Mouse (Mus musculus) right cerebral cortex, adult 18-20 months (tissue): ENCODE results near the gene Rgs19.
A peak's percentile ranks its signal among the peaks of the same experiment; 100 is the strongest.

ENCODE experiments used
- DNase-seq: peaks from one replicate; pipeline ENCODE4 v3.0.0; 2022; ENCODE audit warnings: mixed read lengths

The Rgs19 gene

GRCm38 (mm10) chr2:181681978-181682377 lies 11.8 kb downstream of the Rgs19 start:
- no peak for DNase-seq

DNA sequence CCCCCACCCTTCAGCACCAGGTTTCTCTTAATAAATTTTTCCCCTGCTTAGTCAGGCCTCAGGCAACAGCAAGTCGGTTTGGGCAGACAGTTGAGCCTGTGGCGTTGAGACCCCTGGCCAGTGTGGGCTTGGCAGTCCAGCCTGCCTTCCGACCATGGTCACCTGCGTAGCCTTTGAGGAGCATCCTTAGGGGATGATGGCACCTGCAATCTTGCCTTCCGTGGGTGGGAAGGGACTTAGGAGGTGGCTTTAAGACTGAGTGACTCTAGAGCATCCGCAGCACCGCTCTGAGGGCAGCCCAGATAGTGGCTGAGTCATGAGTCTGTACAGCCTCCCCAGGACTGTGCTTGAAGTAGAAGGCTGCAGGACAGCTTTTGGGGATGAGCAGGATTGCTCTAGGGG lies 13.1 kb downstream of the Rgs19 start:
- peak; percentile 48 for DNase-seq

- DNase-seq: peak; percentile 78
Measured at GRCm38 (mm10) chr2:181679951-181680715, 13.6 kb downstream of the Rgs19 start, which contains the start of gene Tcea2. Tcea2 (plus strand) TSS chr2:181680310.

- DNase-seq: peak; percentile 88
Measured at GRCm38 (mm10) chr2:181678780-181679179, 15.0 kb downstream of the Rgs19 start.

GRCm38 (mm10) chr2:181677755-181678098 lies 16.1 kb downstream of the Rgs19 start:
- no peak for DNase-seq

DNA sequence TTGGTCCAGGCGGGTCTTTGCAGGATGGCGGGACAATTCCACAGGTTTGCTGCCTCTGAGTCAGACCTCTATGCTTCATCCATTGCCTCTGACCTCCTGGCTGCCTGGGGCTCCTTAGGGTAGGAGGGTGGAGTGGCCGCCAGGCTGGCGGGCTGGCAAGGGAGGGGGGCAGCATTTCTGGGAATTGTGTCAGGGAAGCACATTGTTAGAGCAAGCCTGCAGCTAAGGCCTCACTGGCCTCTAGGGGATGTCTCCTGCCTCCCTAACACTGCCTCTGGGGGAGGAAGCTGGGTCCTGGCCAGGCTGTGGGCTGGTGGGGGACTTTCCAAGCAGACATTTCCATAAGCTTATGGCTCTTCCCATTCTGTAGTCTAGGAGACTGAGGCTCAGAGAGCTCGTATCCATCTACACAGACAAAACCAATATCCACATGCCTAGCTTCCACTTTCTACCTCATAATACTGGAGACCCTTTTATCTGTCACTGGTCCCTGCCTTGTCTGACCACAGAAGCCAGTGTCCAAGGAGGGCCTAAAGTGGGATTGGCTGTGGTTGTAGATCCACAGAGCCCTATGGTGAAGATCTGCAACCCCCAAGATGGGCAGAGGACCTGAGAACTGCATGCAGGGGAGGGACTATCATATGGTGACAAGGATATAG lies 16.6 kb downstream of the Rgs19 start:
- DNase-seq: no peak

DNA sequence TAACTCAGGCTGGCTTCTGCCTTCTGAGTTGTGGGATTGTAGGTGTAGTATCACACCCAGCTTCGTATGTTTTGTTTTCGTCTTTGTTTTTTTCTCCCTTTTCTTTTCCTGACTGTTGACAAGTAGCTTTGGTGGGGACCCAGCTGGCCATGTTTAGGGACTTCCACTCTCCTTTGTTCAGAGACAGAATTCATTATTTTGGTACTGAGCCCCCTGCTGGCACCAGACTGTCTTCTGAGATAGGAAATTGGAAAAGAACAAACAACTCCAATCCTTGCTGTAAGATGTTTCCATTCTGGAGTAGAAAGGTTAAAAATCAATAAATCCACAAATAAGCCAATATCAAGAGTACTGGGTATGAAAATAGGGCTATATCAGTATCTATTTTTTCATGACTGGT lies 17.4 kb downstream of the Rgs19 start:
- DNase-seq: no peak

DNA sequence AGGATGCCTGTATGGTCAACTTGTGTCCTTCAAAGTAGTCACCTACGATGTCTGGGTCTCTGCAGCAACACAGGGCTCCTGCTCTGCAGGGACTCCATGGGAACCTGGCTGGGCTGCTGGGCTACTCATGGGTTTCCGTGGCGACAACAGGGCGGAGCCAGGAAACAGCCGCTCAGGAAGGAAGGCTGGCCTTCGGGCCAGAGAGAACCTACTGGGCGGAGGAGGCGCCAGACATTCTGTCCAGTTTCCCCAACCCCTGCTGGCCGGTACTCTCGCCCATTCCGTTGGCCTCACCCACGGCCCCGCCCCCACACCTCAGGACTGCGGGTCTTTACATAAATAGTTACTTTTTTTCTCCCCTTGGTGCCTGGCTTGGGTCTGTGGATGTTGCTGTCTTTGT lies 18.3 kb downstream of the Rgs19 start:
- DNase-seq: no peak

- DNase-seq: no peak
Measured at GRCm38 (mm10) chr2:181674934-181675333, 18.8 kb downstream of the Rgs19 start.

- no peak for DNase-seq
Measured at GRCm38 (mm10) chr2:181673501-181673900, 20.3 kb downstream of the Rgs19 start.

GRCm38 (mm10) chr2:181671984-181672383 lies 21.8 kb downstream of the Rgs19 start:
- DNase-seq: no peak

- DNase-seq: no peak
Measured at GRCm38 (mm10) chr2:181671326-181671725, 22.5 kb downstream of the Rgs19 start, which contains the start of gene Sox18. Sox18 (minus strand) TSS chr2:181671640.

DNA sequence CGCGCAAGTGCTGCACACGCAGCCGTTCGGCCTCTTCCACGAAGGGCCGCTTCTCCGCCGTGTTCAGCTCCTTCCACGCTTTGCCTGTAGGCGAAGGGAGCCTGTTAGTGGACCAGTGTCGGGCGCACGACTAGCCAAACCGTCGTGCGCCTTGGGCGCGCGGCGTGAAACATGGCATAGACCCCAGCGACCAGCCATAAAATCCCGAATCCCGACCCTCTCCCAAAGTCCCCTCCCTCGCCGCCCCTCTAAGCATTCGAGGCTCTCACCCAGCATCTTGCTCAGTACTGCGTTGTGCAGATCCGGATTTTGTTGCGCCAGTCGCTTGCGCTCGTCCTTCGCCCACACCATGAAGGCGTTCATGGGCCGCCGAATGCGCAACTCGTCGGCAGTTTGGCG lies 22.9 kb downstream of the Rgs19 start:
- DNase-seq: no peak

DNA sequence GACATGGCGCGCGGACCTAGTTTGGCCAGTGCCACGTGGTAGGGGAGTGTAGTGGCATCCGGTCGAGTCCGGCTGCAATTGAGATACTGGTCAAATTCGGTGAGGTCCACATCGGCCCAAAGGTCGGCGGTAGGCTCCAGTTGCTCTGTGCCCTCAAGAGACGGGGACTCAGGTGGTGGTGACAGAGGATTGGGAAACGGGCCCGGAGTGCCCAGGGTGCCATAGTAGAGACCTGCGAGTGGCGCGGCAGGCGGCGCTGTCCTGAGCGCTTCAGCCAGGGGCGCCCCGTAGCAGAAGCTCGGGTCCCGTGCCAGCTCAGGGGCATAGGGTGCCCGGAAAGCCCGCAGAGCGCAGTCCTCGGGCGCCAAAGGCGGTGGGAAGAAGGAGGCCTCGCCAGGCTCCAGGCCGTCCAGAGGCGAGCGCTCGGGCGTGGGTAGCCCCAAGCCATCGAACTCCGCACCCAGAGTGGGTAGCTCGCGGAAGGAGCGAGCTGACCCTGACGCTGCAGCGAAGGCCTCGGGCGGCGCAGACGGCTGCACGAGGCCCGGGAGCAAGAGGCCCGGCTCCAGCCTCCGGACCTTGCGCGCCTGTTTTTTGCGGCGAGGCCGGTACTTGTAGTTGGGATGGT lies 23.4 kb downstream of the Rgs19 start:
- DNase-seq: no peak

GRCm38 (mm10) chr2:181663298-181663630 lies 30.5 kb downstream of the Rgs19 start:
- DNase-seq: no peak

- no peak for DNase-seq
Measured at GRCm38 (mm10) chr2:181662620-181663297, 31.0 kb downstream of the Rgs19 start.

GRCm38 (mm10) chr2:181659609-181660055 lies 34.1 kb downstream of the Rgs19 start:
- peak; percentile 79 for DNase-seq

DNA sequence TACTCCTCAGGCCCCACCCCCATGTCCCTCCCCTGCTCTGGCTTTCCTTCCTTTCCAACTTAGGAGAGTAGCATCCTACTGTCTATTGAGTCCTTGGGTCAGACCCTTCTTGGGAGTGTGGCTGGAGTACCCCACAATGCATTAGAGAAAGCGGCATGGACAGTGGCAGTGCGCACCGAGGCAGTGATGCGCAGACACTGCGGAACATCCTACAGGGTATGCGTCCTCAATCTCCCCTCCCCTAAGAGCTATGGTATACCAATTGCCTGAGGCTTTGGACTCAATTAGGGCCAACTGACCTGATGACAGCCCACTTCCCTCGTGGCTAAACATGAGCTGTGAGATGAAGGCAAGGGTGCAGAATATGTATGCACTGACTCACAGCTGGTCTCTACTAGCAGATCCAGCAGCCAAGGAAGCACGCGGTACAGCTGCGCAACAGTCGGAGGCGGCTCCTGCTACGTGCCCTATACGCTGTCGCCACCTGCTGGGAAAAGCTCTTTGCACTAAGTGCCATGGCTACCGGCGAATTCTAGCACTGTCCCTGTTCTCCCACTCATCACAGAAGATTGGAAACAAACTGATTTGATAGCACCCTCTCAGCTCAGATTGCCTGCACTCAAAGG lies 34.7 kb downstream of the Rgs19 start:
- peak; percentile 68 for DNase-seq

GRCm38 (mm10) chr2:181658528-181658927 lies 35.2 kb downstream of the Rgs19 start:
- DNase-seq: no peak

DNA sequence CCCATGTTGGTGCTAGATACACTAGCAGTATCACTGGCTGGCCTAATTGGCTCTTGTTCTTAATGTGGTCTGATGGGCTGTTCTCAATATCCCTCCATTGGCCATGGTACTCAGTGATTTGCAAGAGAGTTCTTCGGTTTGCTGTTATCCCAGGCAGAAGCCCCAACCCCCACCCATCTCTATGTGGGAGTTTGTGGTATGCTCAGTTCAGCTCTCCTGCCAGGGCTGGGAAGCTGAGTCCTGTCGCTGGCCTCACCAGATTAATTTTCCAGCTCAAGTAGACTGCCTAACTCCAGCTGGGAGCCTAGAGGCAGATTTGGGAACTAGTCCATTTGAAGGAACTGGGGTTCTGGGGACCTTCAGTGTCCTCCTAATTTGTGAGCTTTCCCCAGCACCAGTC lies 36.3 kb downstream of the Rgs19 start:
- DNase-seq: no peak

DNA sequence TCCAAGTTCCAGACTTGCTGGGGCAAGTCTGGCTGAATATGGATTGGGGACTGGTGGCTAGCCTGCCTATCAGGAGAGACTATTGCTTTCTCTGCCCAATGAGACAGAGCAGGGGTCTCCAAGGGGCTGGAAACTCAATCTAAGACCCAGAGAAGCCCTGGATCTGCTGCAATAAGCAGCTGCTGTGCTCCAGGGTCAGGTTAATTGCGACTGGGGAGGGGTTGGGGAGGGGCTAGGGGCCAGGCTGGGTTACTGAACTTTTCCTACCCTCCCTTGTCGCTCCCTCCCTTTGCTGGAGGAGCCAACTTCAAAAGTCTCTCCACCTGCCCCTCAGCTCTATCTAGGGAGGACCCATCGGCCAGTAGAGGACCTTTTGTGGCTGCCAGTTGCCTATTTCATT lies 37.0 kb downstream of the Rgs19 start, which contains the start of gene Gm29797:
Gm29797 (plus strand) TSS at position 301 of the 400 bp plus-strand sequence.
- no peak for DNase-seq

DNA sequence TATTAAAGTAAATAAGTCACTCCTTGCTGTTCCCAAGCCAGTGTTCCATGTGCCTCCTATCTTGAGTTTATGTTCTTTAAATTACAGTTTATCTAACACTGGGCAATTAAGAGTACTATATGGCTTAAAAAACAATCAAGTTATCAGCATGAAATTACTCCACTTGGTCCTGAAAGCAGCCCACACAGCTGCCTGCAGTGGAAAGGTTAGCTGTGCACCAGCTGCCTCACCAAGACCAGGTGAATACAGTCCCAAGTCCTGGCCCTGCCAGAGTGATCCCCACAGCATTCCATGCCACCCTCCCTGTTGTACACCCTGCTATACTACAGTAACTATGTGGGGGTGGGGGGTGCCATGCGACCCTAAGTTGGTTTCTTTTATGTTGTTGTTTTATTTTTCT lies 40.3 kb downstream of the Rgs19 start:
- no peak for DNase-seq

DNA sequence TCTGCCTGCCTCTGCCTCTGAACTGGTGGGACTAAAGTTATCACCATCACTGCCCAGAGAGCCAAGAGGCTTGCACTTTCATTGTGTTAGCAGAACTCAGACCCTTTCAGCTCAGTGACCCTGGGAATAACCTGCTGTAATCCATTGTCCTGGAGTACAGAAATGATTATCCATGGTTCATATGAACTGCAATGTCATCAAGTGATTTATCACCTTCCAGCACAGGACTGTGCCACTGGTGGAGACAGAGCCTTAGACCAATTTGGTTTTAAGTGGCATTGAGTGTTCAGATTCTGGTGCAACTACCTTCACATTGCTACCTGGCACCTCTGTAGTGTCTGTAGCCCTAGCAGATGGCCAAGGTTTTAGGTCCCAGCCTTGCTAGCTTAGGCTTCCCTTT lies 40.7 kb downstream of the Rgs19 start:
- DNase-seq: no peak
